In genomic region chr14:72739484-72740208, GRCm38 (mm10) we compare ENCODE assay signal across 13 mouse cellular contexts.
"Had no signal": no experiment of that assay in that cellular context is flagged by ENCODE, and none has a peak within 500 bp of the region (broad histone marks: within the 10 kb centered on the region; RNA-seq: fewer than 3 reads in every experiment).

No protein-coding gene starts in this region.

- H3K9me3 ChIP-seq: limb, embryonic 15.5 days; liver, embryonic 12.5 days; midbrain, embryonic 10.5 days; midbrain, embryonic 15.5 days; neural tube, embryonic 13.5 days had no signal

- H3K27me3 ChIP-seq: limb, embryonic 15.5 days; liver, embryonic 12.5 days; midbrain, embryonic 15.5 days; neural tube, embryonic 13.5 days had no signal

- H3K4me2 ChIP-seq: limb, embryonic 15.5 days; liver, embryonic 12.5 days; midbrain, embryonic 15.5 days; neural tube, embryonic 13.5 days had no signal

- ATAC-seq: intestine, embryonic 16.5 days; liver, embryonic 12.5 days; midbrain, embryonic 15.5 days had no signal

- H3K27ac ChIP-seq: limb, embryonic 15.5 days; liver, embryonic 12.5 days; midbrain, embryonic 10.5 days; midbrain, embryonic 15.5 days; neural tube, embryonic 13.5 days had no signal

- H3K4me1 ChIP-seq: liver, embryonic 12.5 days; midbrain, embryonic 10.5 days; midbrain, embryonic 15.5 days had no signal

- DNase-seq: kidney, postnatal 36 days; layer of hippocampus, adult 9-11 months; layer of hippocampus, postnatal 36 days; right cerebral cortex, postnatal 4 days; spleen, adult 18-20 months; thymus, adult 18-20 months; thymus, postnatal 14 days had no signal

- H3K4me3 ChIP-seq: limb, embryonic 15.5 days; liver, embryonic 12.5 days; midbrain, embryonic 10.5 days; midbrain, embryonic 15.5 days; neural tube, embryonic 13.5 days had no signal

- H3K9ac ChIP-seq: limb, embryonic 15.5 days; liver, embryonic 12.5 days; midbrain, embryonic 15.5 days; neural tube, embryonic 13.5 days had no signal

- H3K36me3 ChIP-seq: limb, embryonic 15.5 days; liver, embryonic 12.5 days; midbrain, embryonic 10.5 days; midbrain, embryonic 15.5 days; neural tube, embryonic 13.5 days had no signal
